Mouse (Mus musculus) forebrain, embryonic 15.5 days (tissue): ENCODE data around the gene Txndc2. TPM values are rescaled to one million over a fixed set of nuclear protein-coding genes. Genes with fewer than 3 reads are reported as not detected.
"Not testable (repeated sequence)": the region's sequence is repeated elsewhere in the genome, so short reads cannot be mapped to it uniquely, and the experiment has no call there.

Experiments used
- ATAC-seq: fragments of 200-750 bp; cut with Nextera tagmentation; replicated peaks from 2 replicates; pipeline ENCODE4 v1.8.0; 2017; ENCODE audit warnings: mild to moderate bottlenecking, moderate TSS enrichment, moderate library complexity
- H3K27ac ChIP-seq: fragments of 300-500 bp; sonication (generic); replicated peaks from 2 replicates; pipeline ENCODE4 v1.5.1; 2015; ENCODE audit warnings: mild to moderate bottlenecking, inconsistent platforms
- H3K27me3 ChIP-seq: fragments of 300-500 bp; sonication (generic); 2 replicates; pipeline ENCODE4 v1.6.1; 2015; ENCODE audit warnings: inconsistent platforms
- H3K36me3 ChIP-seq: fragments of 300-500 bp; sonication (generic); 2 replicates; pipeline ENCODE4 v1.6.1; 2015; ENCODE audit warnings: mild to moderate bottlenecking, inconsistent platforms
- H3K4me1 ChIP-seq: fragments of 300-500 bp; sonication (generic); 2 replicates; pipeline ENCODE4 v1.6.1; 2015; ENCODE audit warnings: inconsistent platforms
- H3K4me2 ChIP-seq: fragments of 300-500 bp; sonication (generic); replicated peaks from 2 replicates; pipeline ENCODE4 v1.6.1; 2015; ENCODE audit warnings: mild to moderate bottlenecking, inconsistent platforms
- H3K4me3 ChIP-seq: fragments of 300-500 bp; sonication (generic); 2 replicates; pipeline ENCODE4 v1.5.1; 2015; ENCODE audit warnings: mild to moderate bottlenecking, inconsistent platforms
- H3K9ac ChIP-seq: fragments of 300-500 bp; sonication (generic); replicated peaks from 2 replicates; pipeline ENCODE4 v1.6.1; 2015; ENCODE audit warnings: mild to moderate bottlenecking, inconsistent platforms
- H3K9me3 ChIP-seq: fragments of 300-500 bp; sonication (generic); 2 replicates; pipeline ENCODE4 v1.6.1; 2016; ENCODE audit warnings: inconsistent platforms
- WGBS: fragments of 180-500 bp; shearing (Covaris S2); methylation state at CpG from one replicate; pipeline ENCODE4 v1.1.7; 2015; ENCODE audit warnings: mixed read lengths; 5-methylcytosine and 5-hydroxymethylcytosine counted together
- polyA plus RNA-seq: library from polyadenylated mRNA; unstranded; fragments of >200 nt; fragmentation: Nextera tagmentation; extraction: Ambion mirVana; gene quantifications from 2 replicates; pipeline ENCODE4 v1.2.1, GENCODE M21; 2015

Txndc2 gene
- polyA plus RNA-seq, 1 experiment from 2014 or later: 0.15 TPM

DNA sequence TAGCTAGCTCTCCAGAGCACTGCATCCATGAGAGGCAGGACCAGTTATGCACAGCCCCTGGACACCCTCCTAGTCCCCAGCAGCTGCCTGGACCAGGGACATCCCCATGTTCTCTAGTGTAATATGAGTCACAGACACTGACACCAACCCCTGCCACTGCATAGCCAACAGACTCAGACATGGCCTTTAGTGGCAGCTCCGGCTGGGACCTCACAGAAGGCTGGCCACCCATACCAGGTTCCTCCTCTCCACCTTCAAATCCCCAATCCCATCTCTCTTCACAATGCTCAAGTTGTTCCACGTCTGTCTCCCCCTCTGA, 7.2 kb upstream of the Txndc2 start:
- no peak overlapping the region for H3K9ac ChIP-seq
- no peaks in the 10 kb centered on the region for H3K4me1 ChIP-seq
- H3K9me3 ChIP-seq: no peaks in the 10 kb centered on the region
- no peak overlapping the region for H3K27ac ChIP-seq
- ATAC-seq: no peak
- H3K4me2 ChIP-seq: no peak overlapping the region
- H3K36me3 ChIP-seq: no peaks in the 10 kb centered on the region
- H3K27me3 ChIP-seq: no peaks in the 10 kb centered on the region
- no peak overlapping the region for H3K4me3 ChIP-seq
- WGBS: 85% methylated on average over 2 of the region's 2 CpGs

DNA sequence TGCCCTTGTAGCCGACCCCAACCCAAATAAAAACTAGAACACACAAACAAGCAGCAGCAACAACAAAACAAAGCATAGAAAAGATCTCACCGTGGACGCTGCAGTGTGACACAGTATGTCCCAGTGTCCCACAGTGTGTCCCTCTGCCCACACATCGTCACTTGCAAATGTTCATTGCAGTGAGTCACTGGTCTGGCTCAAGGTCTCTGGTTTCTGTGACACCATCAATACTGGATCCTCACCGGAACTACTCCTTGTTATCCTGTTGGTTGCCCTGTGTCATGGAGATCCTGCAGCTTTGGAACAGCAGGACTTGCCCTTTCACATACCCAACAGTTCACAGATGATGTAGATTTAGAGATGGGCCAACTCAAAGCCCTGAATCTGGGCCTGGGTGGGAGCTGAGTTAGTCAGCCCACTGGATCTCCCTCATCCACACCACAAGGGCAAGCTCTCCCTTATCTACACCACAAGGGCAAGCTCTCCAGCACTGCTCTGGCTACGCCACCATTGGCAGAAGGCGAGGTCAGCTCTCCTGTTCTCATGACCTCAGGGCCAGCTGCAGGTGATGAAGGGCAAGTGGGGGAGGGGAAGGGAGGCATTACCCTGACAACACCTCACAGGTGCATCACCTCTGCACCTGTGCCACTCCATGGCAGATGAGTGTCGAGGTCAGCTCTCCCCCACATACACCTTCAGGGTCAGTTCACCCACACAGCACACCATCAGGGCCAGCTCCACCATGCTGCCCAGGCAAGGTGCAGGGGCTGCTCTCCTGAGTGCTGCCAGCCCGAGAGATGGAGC, 6.6 kb upstream of the Txndc2 start:
- Histone ChIP-seq H3K27me3 (no peaks in the 10 kb centered on the region), H3K4me1 (no peaks in the 10 kb centered on the region), H3K27ac (no peak overlapping the region), H3K4me2 (no peak overlapping the region), H3K9ac (no peak overlapping the region), H3K36me3 (no peaks in the 10 kb centered on the region), H3K4me3 (no peak overlapping the region), H3K9me3 (no peaks in the 10 kb centered on the region)
- 88% methylated on average over 9 of the region's 9 CpGs for WGBS
- no peak for ATAC-seq

DNA sequence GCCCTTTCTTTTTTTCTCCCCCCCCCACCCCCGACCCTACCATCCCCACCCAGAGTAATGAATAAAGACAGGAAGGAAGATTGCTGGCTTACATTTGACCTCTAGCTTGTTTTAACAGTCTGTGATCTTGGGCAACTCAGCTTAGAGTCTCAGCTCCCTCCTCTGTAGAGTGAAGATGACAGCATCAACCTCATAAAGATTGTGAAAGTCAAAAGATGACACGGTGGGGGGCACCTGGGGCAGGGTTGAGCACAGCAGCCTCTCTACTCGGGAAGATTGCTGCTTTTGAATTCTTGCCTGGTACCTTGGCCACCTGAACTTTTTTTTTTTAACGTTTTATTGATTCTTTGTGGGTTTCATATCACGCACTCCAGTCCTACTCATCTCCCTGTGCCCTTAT, 6.0 kb upstream of the Txndc2 start:
- 71% methylated on average over 5 of the region's 5 CpGs for whole genome bisulfite sequencing
- peaks cover 4% of the 10 kb centered on the region; the same call in 1 of the 2 replicates for H3K4me1 ChIP-seq

DNA sequence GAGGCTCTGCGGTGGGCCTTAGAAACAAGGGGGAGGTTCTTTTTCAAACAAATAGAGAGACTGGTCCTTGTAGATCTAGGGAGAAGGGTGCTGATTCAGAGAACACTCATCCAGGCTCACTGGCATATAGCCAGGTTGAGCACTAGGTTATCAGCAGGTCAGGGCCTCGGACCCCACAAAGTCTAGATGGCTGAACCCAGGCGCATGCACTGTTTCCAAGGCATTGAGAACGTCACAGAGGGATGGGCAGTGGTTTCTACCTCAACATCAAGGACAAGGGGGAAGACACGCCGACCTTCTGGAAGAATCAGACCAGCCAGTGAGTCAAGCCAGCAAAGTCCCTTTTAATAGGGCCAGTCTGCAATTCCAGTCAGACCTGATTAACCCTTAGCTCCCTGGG, 5.3 kb upstream of the Txndc2 start:
- H3K9me3 ChIP-seq: no peaks in the 10 kb centered on the region
- no peak for ATAC-seq
- H3K4me2 ChIP-seq: no peak overlapping the region
- H3K27ac ChIP-seq: no peak overlapping the region
- no peak overlapping the region for H3K9ac ChIP-seq
- peaks cover 6% of the 10 kb centered on the region; the same call in 1 of the 2 replicates for H3K4me1 ChIP-seq
- 81% methylated on average over 6 of the region's 6 CpGs for WGBS
- no peaks in the 10 kb centered on the region for H3K27me3 ChIP-seq
- no peaks in the 10 kb centered on the region for H3K36me3 ChIP-seq
- H3K4me3 ChIP-seq: no peak overlapping the region

More for the DNA sequence above, 6.0 kb upstream of the Txndc2 start:
- Histone ChIP-seq H3K4me2 (no peak overlapping the region), H3K9me3 (no peaks in the 10 kb centered on the region), H3K4me3 (no peak overlapping the region), H3K27me3 (no peaks in the 10 kb centered on the region), H3K36me3 (no peaks in the 10 kb centered on the region), H3K27ac (no peak overlapping the region), H3K9ac (no peak overlapping the region)
- no peak for ATAC-seq

DNA sequence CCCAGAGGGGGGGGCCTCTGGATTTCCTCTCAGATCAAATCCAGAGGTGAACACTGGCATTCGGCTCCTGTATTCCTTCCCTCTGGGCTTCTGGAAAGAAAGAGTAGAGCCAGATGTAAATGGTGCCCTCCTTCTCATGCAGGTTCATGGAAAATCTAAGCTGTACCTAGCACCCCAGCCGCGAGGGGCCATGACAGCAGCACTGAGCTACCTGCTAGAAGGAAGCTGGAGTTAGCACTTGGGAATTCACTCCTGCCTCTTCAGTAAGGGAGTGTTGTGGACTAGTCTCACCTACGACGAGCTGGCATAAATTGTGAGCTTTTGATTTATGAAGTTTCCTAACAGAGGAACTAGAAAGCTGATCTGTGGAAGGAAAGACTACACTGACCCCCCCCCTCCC, 1.6 kb upstream of the Txndc2 start:
- Histone ChIP-seq H3K4me3 (no peak overlapping the region), H3K27me3 (no peaks in the 10 kb centered on the region), H3K9ac (no peak overlapping the region), H3K36me3 (no peaks in the 10 kb centered on the region), H3K4me1 (peaks cover 6% of the 10 kb centered on the region; the same call in 1 of the 2 replicates), H3K9me3 (no peaks in the 10 kb centered on the region), H3K27ac (no peak overlapping the region), H3K4me2 (no peak overlapping the region)
- no peak for ATAC-seq
- WGBS: 93% methylated on average over 5 of the region's 5 CpGs

DNA sequence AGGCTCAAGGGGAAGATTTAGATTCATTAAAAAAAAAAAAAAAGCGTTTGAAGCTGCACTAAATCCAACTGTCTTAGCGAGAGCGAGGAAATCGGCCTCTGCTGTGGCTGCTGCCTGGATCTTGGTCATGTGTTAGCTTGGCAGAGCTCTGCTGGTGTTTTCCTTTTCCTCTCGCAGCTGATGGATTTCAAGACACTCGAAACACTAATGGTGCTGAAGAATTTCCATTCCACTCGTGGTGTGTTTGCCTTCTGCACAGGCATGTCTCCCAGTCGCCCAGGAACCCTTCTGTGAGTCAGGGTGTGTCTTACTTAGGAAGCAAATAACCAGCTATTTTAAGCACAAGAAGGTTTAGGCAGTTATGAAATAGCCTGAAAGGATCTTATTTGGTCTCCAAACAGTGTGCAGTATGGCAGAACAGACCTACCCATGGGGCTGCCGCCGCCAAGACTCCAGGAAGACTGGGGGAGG, 1.1 kb upstream of the Txndc2 start:
- Histone ChIP-seq H3K4me2 (no peak overlapping the region), H3K9ac (no peak overlapping the region), H3K36me3 (no peaks in the 10 kb centered on the region), H3K27me3 (no peaks in the 10 kb centered on the region), H3K4me1 (peaks cover 6% of the 10 kb centered on the region; the same call in 1 of the 2 replicates), H3K9me3 (no peaks in the 10 kb centered on the region), H3K4me3 (no peak overlapping the region), H3K27ac (no peak overlapping the region; the same call in 1 of the 2 replicates)
- ATAC-seq: no peak
- 36% methylated on average over 10 of the region's 10 CpGs for WGBS

DNA sequence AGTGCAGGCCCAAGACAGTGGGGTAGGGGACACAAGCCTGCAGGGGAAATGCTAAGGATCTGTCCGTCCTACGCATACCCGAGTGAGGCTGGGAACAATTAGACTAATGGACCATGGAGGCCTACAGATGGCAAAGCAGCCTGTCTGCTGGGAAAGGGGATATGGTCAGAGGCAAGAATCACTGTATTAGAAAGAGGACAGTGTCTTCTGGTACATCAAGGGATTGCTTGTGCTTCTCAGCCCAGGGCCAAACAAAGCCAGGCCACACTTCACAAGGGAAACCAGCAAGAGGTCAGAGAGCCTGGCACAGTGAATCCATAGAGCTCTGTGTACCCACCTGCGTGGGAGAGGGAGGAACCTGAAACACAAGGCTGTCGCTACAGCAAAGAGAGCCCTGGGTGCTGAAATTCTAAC, 617 bp upstream of the Txndc2 start:
- Histone ChIP-seq H3K4me2 (no peak overlapping the region), H3K36me3 (no peaks in the 10 kb centered on the region), H3K27ac (no peak overlapping the region), H3K27me3 (no peaks in the 10 kb centered on the region), H3K4me1 (peaks cover 6% of the 10 kb centered on the region; the same call in 1 of the 2 replicates), H3K9me3 (no peaks in the 10 kb centered on the region), H3K9ac (no peak overlapping the region), H3K4me3 (no peak overlapping the region)
- no peak; the same call in 1 of the 2 replicates for ATAC-seq
- 28% methylated on average over 5 of the region's 5 CpGs for WGBS

DNA sequence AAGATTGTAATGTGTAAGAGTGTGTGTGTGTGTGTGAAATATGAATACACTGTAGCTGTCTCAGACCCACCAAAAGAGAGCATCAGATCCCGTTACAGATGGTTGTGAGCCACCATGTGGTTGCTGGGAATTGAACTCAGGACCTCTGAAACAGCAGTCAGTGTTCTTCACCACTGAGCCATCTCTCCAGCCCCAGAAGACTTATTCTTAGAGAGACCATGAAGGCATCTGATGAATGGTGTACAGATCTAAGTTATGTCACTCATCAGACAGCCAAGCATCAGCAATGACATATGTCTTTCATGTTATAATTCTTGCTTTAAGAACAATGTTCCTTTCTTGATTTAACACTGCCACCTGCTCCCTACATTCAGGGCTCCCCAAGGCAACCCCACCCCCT, 2.8 kb downstream of the Txndc2 start:
- H3K27me3 ChIP-seq: no peaks in the 10 kb centered on the region
- no peak overlapping the region for H3K4me2 ChIP-seq
- no peak overlapping the region for H3K27ac ChIP-seq
- H3K4me3 ChIP-seq: no peak overlapping the region
- peaks cover 6% of the 10 kb centered on the region; the same call in 1 of the 2 replicates for H3K4me1 ChIP-seq
- H3K9me3 ChIP-seq: no peaks in the 10 kb centered on the region
- 79% methylated on average over 1 of the region's 1 CpGs for WGBS
- no peak overlapping the region for H3K9ac ChIP-seq
- ATAC-seq: no peak
- no peaks in the 10 kb centered on the region for H3K36me3 ChIP-seq

DNA sequence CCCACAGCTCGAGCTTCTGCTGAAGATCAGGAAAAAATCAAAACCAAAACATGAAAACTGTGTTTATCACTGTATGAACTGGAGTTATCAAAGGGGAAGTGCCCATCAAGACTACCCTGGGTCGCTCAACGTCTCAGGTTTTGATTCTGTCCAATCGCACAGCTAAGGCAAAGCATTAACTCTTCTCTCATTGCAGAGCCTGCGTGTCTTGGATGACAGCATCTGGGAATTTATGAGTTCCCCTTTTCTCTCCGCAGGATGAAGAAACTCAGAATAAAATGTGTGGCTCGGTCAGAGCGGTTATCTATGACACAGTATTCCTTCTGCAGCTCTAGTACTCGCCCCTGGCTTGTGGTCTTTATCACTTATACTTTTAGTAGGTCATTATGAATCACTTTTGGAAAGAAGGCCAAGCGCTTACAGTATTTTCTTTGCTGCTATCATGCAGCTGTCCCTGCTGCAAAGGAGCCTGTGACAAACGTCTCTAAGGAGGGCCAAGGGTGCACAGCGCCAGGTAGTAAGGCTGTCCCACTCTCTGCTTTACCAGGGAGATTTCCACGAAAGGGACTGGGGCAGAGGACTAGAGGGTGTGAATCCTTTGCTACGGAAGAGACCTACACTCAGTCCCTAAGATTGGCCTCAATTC, 6.1 kb downstream of the Txndc2 start:
- ATAC-seq: no peak
- Histone ChIP-seq H3K27ac (no peak overlapping the region), H3K27me3 (no peaks in the 10 kb centered on the region), H3K4me1 (no peaks in the 10 kb centered on the region), H3K9ac (no peak overlapping the region), H3K4me2 (no peak overlapping the region), H3K4me3 (no peak overlapping the region), H3K9me3 (no peaks in the 10 kb centered on the region), H3K36me3 (no peaks in the 10 kb centered on the region)
- WGBS: 86% methylated on average over 14 of the region's 14 CpGs

DNA sequence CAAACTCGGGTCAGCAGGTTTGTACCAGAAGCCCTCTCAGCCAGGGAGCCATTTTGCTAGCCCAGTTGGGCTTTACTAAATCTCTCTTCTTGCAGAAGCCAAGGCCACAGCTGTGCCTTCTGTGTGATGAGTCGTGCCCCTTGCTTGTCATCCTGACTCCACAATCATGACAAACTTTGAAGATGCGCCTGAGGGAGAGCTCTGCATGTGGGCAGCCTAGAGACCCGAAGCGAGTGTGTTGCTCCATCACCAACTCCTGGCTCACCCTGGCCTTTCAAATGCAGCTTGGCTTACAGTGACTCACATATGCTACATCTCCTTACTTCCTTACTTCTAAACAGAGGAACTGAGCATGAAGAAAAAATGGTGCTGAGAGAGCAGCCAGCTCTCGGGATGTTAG, 12.0 kb downstream of the Txndc2 start:
- Histone ChIP-seq H3K4me1 (no peaks in the 10 kb centered on the region), H3K9ac (no peak overlapping the region), H3K4me3 (no peak overlapping the region), H3K36me3 (no peaks in the 10 kb centered on the region), H3K9me3 (no peaks in the 10 kb centered on the region), H3K27me3 (no peaks in the 10 kb centered on the region), H3K4me2 (no peak overlapping the region), H3K27ac (no peak overlapping the region)
- no peak for ATAC-seq
- WGBS: 84% methylated on average over 6 of the region's 6 CpGs

DNA sequence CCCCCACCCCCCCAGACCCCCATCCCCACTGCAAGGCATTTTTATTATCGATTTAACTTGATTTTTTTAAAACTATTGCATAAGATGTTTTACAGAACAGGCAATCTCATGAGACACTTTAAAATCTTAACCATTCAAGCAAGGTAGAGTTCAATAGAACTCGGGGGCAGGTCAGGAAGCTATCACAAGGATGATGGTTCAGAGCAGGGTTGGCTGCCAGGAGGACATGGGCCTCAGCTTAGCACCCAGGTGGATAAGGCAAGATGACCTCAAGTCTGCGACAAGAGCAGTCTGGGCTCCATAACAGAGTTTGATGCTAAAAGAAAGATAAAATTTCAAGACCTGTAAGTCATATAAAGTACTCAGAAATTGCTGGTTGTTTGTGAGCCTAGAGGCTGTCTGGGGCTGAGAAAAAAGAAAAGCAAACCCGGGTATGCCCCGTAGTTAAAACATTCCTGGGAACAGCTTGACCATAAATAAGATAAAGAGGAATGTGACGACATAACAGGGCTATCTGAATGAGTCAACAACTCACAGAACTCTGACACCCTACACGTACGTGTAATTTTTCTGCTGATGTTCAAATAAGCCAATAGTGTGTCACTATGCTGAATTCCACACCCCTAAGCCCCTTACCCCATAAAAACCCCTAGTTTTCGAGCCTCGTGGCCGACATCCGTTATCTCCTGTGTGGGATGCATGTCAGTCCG, 13.0 kb downstream of the Txndc2 start:
- not testable (repeated sequence) for H3K27ac ChIP-seq, H3K36me3 ChIP-seq, H3K27me3 ChIP-seq, H3K4me1 ChIP-seq, H3K4me3 ChIP-seq, H3K9me3 ChIP-seq, ATAC-seq, H3K9ac ChIP-seq, H3K4me2 ChIP-seq
- 80% methylated on average over 13 of the region's 13 CpGs for WGBS

DNA sequence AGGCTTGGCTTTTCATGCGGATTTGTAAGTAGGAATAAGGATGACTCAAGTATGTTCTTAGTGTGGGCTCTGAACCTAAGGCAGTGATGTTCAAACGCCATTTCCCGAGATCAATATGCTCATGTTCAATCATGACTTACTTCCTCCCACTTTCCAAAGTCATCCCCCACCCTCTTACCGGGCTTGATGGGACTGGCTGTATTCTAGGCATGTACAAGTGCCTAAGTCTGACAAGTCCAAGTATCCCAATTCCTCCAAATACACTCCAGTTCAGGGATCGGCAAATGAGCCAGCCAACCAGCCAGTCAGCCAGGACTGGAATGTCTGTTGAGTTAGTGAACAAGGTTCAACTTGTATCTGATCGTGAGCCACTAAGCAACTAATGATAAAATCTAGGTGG, 15.7 kb downstream of the Txndc2 start:
- no peak for ATAC-seq
- no peak overlapping the region for H3K4me3 ChIP-seq
- no peak overlapping the region for H3K27ac ChIP-seq
- no peaks in the 10 kb centered on the region for H3K9me3 ChIP-seq
- no peaks in the 10 kb centered on the region for H3K27me3 ChIP-seq
- H3K4me2 ChIP-seq: no peak overlapping the region
- H3K4me1 ChIP-seq: no peaks in the 10 kb centered on the region
- no peak overlapping the region for H3K9ac ChIP-seq
- H3K36me3 ChIP-seq: no peaks in the 10 kb centered on the region
- 91% methylated on average over 6 of the region's 6 CpGs for WGBS
